Mouse (Mus musculus) kidney, embryonic 16.5 days (tissue): ENCODE data around the gene Dedd. TPM values are rescaled to one million over a fixed set of nuclear protein-coding genes. Genes with fewer than 3 reads are reported as not detected.

ENCODE experiments used
- ATAC-seq: fragments of 200-750 bp; cut with Nextera tagmentation; 2 replicates; pipeline ENCODE4 v1.8.0; 2017; ENCODE audit warnings: moderate TSS enrichment; ENCODE audit not compliant: low FRiP score, low TSS enrichment
- H3K27ac ChIP-seq: fragments of 300-500 bp; sonication (generic); 2 replicates; pipeline ENCODE4 v1.5.1; 2014; ENCODE audit warnings: low read length
- H3K27me3 ChIP-seq: fragments of 300-500 bp; sonication (generic); 2 replicates; pipeline ENCODE4 v1.6.1; 2014; ENCODE audit warnings: low read length, control low read depth, mixed read lengths; ENCODE audit not compliant: insufficient read depth
- H3K36me3 ChIP-seq: fragments of 300-500 bp; sonication (generic); 2 replicates; pipeline ENCODE4 v1.6.1; 2014; ENCODE audit warnings: low read length, control low read depth, mixed read lengths; ENCODE audit not compliant: insufficient read depth
- H3K4me1 ChIP-seq: fragments of 300-500 bp; sonication (generic); 2 replicates; pipeline ENCODE4 v1.6.1; 2014; ENCODE audit warnings: low read length, control low read depth, mixed read lengths; ENCODE audit not compliant: insufficient read depth
- H3K4me2 ChIP-seq: fragments of 300-500 bp; sonication (generic); replicated peaks from 2 replicates; pipeline ENCODE4 v1.6.1; 2014; ENCODE audit warnings: low read depth, low read length
- H3K4me3 ChIP-seq: fragments of 300-500 bp; sonication (generic); 2 replicates; pipeline ENCODE4 v1.5.1; 2014; ENCODE audit warnings: mild to moderate bottlenecking, low read length
- H3K9ac ChIP-seq: fragments of 300-500 bp; sonication (generic); replicated peaks from 2 replicates; pipeline ENCODE4 v1.6.1; 2014; ENCODE audit warnings: low read length
- H3K9me3 ChIP-seq: fragments of 300-500 bp; sonication (generic); 2 replicates; pipeline ENCODE4 v1.6.1; 2016; ENCODE audit warnings: low read length, control low read depth
- whole genome bisulfite sequencing: fragments of 180-500 bp; shearing (Covaris S2); extraction: QIAGEN DNeasy Blood & Tissue Kit; methylation state at CpG from one replicate; pipeline ENCODE4 v1.1.7; 2014; 5-methylcytosine and 5-hydroxymethylcytosine counted together
- polyA plus RNA-seq: library from polyadenylated mRNA; unstranded; fragments of >200 nt; fragmentation: Nextera tagmentation; extraction: Ambion mirVana; gene quantifications from 2 replicates; pipeline ENCODE4 v1.2.1, GENCODE M21; 2015

Dedd gene
- polyA plus RNA-seq, 1 experiment from 2014 or later: 57.0 TPM

- H3K4me2 ChIP-seq: no peak overlapping the region
- ATAC-seq: peak; percentile 46; the same call in 1 of the 2 replicates
- H3K27ac ChIP-seq: no peak overlapping the region
Observed at GRCm38 (mm10) chr1:171375646-171376097, 46.7 kb downstream of the Dedd start.

GRCm38 (mm10) chr1:171378298-171378697, 49.4 kb downstream of the Dedd start:
- H3K27me3 ChIP-seq: peaks cover 3% of the 10 kb centered on the region; the same call in 1 of the 2 replicates
- H3K27ac ChIP-seq: no peak overlapping the region
- no peaks in the 10 kb centered on the region for H3K9me3 ChIP-seq
- H3K4me1 ChIP-seq: peaks cover 21% of the 10 kb centered on the region
- no peaks in the 10 kb centered on the region for H3K36me3 ChIP-seq
- no peak overlapping the region for H3K4me2 ChIP-seq
- H3K4me3 ChIP-seq: no peak overlapping the region
- WGBS: 84% methylated on average over 6 of the region's 6 CpGs
- H3K9ac ChIP-seq: no peak overlapping the region
- no peak for ATAC-seq

More at GRCm38 (mm10) chr1:171375646-171376097, 46.7 kb downstream of the Dedd start:
- H3K4me3 ChIP-seq: no peak overlapping the region
- peaks cover 21% of the 10 kb centered on the region for H3K4me1 ChIP-seq
- H3K36me3 ChIP-seq: no peaks in the 10 kb centered on the region
- WGBS: 47% methylated on average over 9 of the region's 9 CpGs
- no peak overlapping the region for H3K9ac ChIP-seq
- no peaks in the 10 kb centered on the region for H3K9me3 ChIP-seq
- H3K27me3 ChIP-seq: peaks cover 3% of the 10 kb centered on the region; the same call in 1 of the 2 replicates

DNA sequence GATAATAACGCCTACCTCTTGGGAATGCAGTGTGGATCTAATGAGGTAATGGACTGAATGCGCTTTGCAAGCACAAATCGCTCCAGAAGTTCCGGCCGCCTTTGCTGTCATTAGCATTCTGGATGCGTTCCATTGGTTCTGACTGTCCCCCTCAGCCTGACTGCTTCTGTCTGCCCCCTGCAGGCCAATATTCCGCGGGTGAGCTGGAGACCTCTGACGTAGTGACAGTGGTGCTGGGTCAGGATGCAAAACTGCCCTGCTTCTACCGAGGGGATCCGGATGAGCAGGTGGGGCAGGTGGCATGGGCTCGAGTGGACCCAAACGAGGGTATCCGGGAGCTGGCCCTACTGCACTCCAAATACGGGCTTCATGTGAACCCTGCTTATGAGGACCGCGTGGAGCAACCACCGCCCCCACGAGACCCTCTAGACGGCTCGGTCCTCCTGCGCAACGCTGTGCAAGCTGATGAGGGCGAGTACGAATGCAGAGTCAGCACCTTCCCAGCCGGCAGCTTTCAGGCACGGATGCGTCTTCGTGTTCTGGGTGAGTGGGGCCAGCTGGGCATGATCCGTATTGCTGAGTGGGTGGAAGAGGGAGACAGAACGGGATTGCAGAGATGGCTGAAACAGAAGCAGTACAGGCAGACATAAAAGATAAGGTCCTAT, 51.1 kb downstream of the Dedd start:
- Histone ChIP-seq H3K27me3 (peaks cover 3% of the 10 kb centered on the region; the same call in 1 of the 2 replicates), H3K4me3 (peak overlapping the region; percentile 28), H3K36me3 (no peaks in the 10 kb centered on the region), H3K4me1 (peaks cover 13% of the 10 kb centered on the region), H3K4me2 (peak overlapping the region; percentile 54), H3K9ac (peak overlapping the region; percentile 36; the same call in 1 of the 2 replicates), H3K27ac (no peak overlapping the region), H3K9me3 (no peaks in the 10 kb centered on the region)
- WGBS: 2% methylated on average over 31 of the region's 31 CpGs
- peak; percentile 74 for ATAC-seq

DNA sequence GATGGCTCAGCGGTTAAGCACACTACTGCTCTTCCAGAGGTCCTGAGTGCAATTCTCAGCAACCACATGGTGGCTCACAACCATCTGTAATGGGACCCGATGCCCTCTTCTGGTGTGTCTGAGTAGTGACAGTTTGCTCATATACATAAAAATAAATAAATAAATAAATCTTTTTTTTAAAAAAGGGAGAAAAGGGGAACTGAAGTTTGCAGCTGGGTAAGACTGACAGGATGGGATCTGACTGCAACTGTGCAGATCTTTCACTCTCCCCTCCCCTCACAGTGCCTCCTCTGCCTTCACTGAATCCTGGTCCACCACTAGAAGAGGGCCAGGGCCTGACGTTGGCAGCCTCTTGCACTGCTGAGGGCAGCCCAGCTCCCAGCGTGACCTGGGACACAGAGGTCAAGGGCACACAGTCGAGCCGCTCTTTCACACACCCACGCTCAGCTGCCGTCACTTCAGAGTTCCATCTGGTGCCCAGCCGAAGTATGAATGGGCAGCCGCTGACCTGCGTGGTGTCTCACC, 53.2 kb downstream of the Dedd start:
- no peaks in the 10 kb centered on the region for H3K36me3 ChIP-seq
- H3K4me2 ChIP-seq: no peak overlapping the region
- no peaks in the 10 kb centered on the region for H3K9me3 ChIP-seq
- H3K9ac ChIP-seq: no peak overlapping the region
- no peak for ATAC-seq
- peaks cover 3% of the 10 kb centered on the region; the same call in 1 of the 2 replicates for H3K27me3 ChIP-seq
- no peak overlapping the region for H3K4me3 ChIP-seq
- no peak overlapping the region for H3K27ac ChIP-seq
- 80% methylated on average over 11 of the region's 11 CpGs for WGBS
- H3K4me1 ChIP-seq: 0 out of 2 replicates have a peak, but pooled peaks cover 7% of the 10 kb centered on the region

- Histone ChIP-seq H3K36me3 (no peaks in the 10 kb centered on the region), H3K9ac (no peak overlapping the region), H3K4me2 (no peak overlapping the region), H3K27me3 (peaks cover 3% of the 10 kb centered on the region; the same call in 1 of the 2 replicates), H3K4me1 (0 out of 2 replicates have a peak, but pooled peaks cover 7% of the 10 kb centered on the region), H3K4me3 (no peak overlapping the region), H3K27ac (no peak overlapping the region), H3K9me3 (no peaks in the 10 kb centered on the region)
- ATAC-seq: no peak
- 66% methylated on average over 9 of the region's 9 CpGs for WGBS
Observed at GRCm38 (mm10) chr1:171384361-171384760, 55.4 kb downstream of the Dedd start.

GRCm38 (mm10) chr1:171385171-171385570, 56.2 kb downstream of the Dedd start:
- Histone ChIP-seq H3K36me3 (no peaks in the 10 kb centered on the region), H3K4me2 (no peak overlapping the region), H3K9ac (no peak overlapping the region), H3K27ac (no peak overlapping the region), H3K9me3 (no peaks in the 10 kb centered on the region), H3K4me1 (0 out of 2 replicates have a peak, but pooled peaks cover 2% of the 10 kb centered on the region), H3K4me3 (no peak overlapping the region), H3K27me3 (peaks cover 2% of the 10 kb centered on the region; the same call in 1 of the 2 replicates)
- no peak for ATAC-seq
- 68% methylated on average over 9 of the region's 9 CpGs for WGBS

GRCm38 (mm10) chr1:171387099-171387498, 58.2 kb downstream of the Dedd start:
- ATAC-seq: peak; percentile 19; the same call in 1 of the 2 replicates
- no peaks in the 10 kb centered on the region for H3K27me3 ChIP-seq
- 31% methylated on average over 6 of the region's 6 CpGs for WGBS
- no peak overlapping the region for H3K4me2 ChIP-seq
- H3K36me3 ChIP-seq: no peaks in the 10 kb centered on the region
- no peak overlapping the region for H3K9ac ChIP-seq
- no peak overlapping the region for H3K27ac ChIP-seq
- no peak overlapping the region for H3K4me3 ChIP-seq
- H3K9me3 ChIP-seq: no peaks in the 10 kb centered on the region
- no peaks in the 10 kb centered on the region for H3K4me1 ChIP-seq

DNA sequence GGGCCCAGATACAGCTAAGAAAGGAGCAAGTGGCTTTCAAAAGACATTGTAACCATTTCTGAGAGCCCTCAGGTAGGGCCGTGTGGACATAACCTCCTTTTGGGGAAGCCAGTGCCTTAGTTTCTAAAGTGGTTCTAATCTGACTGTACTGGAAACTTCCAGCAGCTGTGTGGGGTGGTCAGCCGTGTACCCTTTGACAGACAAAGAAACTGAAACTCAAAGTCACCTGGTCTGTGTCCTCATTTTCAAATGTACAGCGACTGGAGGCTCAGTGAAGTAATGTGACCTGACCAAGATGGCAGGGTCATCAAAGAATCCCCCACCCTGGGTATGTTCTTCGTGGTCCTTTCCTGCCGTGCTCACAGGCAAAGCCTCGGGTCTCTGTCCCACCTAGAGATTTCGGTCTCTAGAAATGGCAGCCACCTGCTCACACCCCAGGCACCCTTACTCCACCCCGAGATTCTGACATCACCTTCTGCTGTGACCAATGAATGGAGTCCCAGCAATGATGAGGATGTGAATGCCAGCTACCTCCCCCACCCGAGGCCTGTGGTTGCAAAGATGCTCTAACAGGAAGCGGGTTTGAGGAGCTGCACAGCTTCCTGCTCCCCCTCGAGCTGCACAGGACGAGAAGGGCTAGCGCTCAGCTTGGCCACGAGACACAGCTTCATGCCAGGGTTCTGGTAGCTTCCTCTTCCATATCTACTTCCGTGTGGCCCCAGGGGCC, 59.6 kb downstream of the Dedd start, which contains the start of gene Arhgap30:
Gene Arhgap30 (plus strand): TSS at position 579 of the 727 bp plus-strand sequence.
- Histone ChIP-seq H3K4me3 (no peak within 1 kb of the TSS), H3K9ac (no peak within 1 kb of the TSS), H3K27ac (no peak within 1 kb of the TSS), H3K36me3 (no peaks in the 10 kb centered on the region), H3K27me3 (no peaks in the 10 kb centered on the region), H3K9me3 (no peaks in the 10 kb centered on the region), H3K4me1 (no peaks in the 10 kb centered on the region), H3K4me2 (no peak within 1 kb of the TSS)
- ATAC-seq: no peak
- 77% methylated on average over 15 of the region's 15 CpGs for WGBS

DNA sequence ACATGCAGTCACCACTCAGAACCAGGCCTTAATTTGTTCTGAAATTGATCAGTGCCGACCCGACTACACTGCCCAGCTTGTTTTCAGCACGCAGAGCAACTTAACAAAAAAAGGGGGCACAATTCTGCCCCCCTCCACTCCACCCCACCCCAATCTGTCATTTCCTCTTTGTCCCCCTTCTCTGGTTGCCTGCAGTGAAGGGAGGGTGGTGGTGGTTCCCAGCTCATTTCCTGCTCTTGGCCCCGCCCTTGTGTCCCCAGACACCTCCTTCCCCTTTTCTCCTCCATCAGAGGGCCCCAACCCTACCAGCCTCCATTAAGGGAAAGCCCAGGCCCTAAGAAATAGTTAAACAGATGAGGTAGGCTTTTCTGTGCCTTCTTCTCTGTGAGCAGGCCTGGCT, 61.2 kb downstream of the Dedd start:
- H3K4me3 ChIP-seq: no peak overlapping the region
- H3K4me1 ChIP-seq: no peaks in the 10 kb centered on the region
- H3K36me3 ChIP-seq: no peaks in the 10 kb centered on the region
- no peak overlapping the region for H3K27ac ChIP-seq
- H3K9ac ChIP-seq: no peak overlapping the region
- no peaks in the 10 kb centered on the region for H3K27me3 ChIP-seq
- H3K4me2 ChIP-seq: no peak overlapping the region
- 70% methylated on average over 4 of the region's 4 CpGs for WGBS
- no peaks in the 10 kb centered on the region for H3K9me3 ChIP-seq
- ATAC-seq: no peak
